Mouse (Mus musculus) forelimb bud, embryonic 11.5 days (tissue): ENCODE results near the gene Rprml.
"Not testable (repeated sequence)": the region's sequence is repeated elsewhere in the genome, so short reads cannot be mapped to it uniquely, and the experiment has no call there.

Experiments used
- DNase-seq: peaks from one replicate; pipeline ENCODE4 v3.0.0-alpha.2; 2012; ENCODE audit warnings: low read depth, low spot score

Rprml gene

GRCm38 (mm10) chr11:103665695-103666094 is 16.3 kb downstream of the Rprml start:
- DNase-seq: no peak

GRCm38 (mm10) chr11:103666181-103666906 is 17.0 kb downstream of the Rprml start:
- no peak for DNase-seq

- no peak for DNase-seq
Observed at GRCm38 (mm10) chr11:103666907-103667426, 17.6 kb downstream of the Rprml start.

GRCm38 (mm10) chr11:103675556-103675955 is 26.2 kb downstream of the Rprml start:
- peak; percentile 75 for DNase-seq

- DNase-seq: not testable (repeated sequence)
Observed at GRCm38 (mm10) chr11:103677042-103677441, 27.7 kb downstream of the Rprml start.

- no peak for DNase-seq
Observed at GRCm38 (mm10) chr11:103683667-103684334, 34.4 kb downstream of the Rprml start.

- no peak for DNase-seq
Observed at GRCm38 (mm10) chr11:103685261-103685736, 35.9 kb downstream of the Rprml start.

GRCm38 (mm10) chr11:103686706-103687105 is 37.3 kb downstream of the Rprml start:
- no peak for DNase-seq

GRCm38 (mm10) chr11:103688271-103688979 is 39.1 kb downstream of the Rprml start:
- DNase-seq: no peak

- no peak for DNase-seq
Observed at GRCm38 (mm10) chr11:103688980-103689378, 39.6 kb downstream of the Rprml start.

GRCm38 (mm10) chr11:103691036-103691435 is 41.7 kb downstream of the Rprml start:
- no peak for DNase-seq

- DNase-seq: no peak
Observed at GRCm38 (mm10) chr11:103693241-103693640, 43.9 kb downstream of the Rprml start.

GRCm38 (mm10) chr11:103696851-103697564 is 47.6 kb downstream of the Rprml start:
- peak; percentile 46 for DNase-seq

GRCm38 (mm10) chr11:103697565-103698176 is 48.3 kb downstream of the Rprml start, which contains the start of gene Gosr2:
Gosr2 (minus strand) TSS chr11:103697898.
- peak; percentile 92 for DNase-seq

GRCm38 (mm10) chr11:103698226-103698625 is 48.9 kb downstream of the Rprml start:
- DNase-seq: no peak
